Mouse (Mus musculus) hindbrain, embryonic 11.5 days (tissue): ENCODE results near the gene Ggcx. TPM values are rescaled to one million over a fixed set of nuclear protein-coding genes. Genes with fewer than 3 reads are reported as not detected.

ENCODE experiments used
- ATAC-seq: fragments of 200-750 bp; cut with Nextera tagmentation; 2 replicates; pipeline ENCODE4 v1.8.0; 2017; ENCODE audit warnings: mild to moderate bottlenecking, moderate TSS enrichment, moderate library complexity; ENCODE audit not compliant: low FRiP score
- DNase-seq: peaks from one replicate; pipeline ENCODE4 v3.0.0-alpha.2; 2015; ENCODE audit warnings: low spot score
- H3K27ac ChIP-seq: fragments of 300-500 bp; sonication (generic); 2 replicates; pipeline ENCODE4 v1.5.1; 2014; ENCODE audit warnings: mild to moderate bottlenecking, low read depth, low read length
- H3K27me3 ChIP-seq: fragments of 300-500 bp; sonication (generic); 2 replicates; pipeline ENCODE4 v1.6.1; 2014; ENCODE audit warnings: mild to moderate bottlenecking, low read length, moderate library complexity, mixed read lengths; ENCODE audit not compliant: control insufficient read depth, insufficient read depth
- H3K36me3 ChIP-seq: fragments of 300-500 bp; sonication (generic); 2 replicates; pipeline ENCODE4 v1.6.1; 2014; ENCODE audit warnings: mild to moderate bottlenecking, low read length, moderate library complexity, mixed read lengths; ENCODE audit not compliant: control insufficient read depth, insufficient read depth
- H3K4me1 ChIP-seq: fragments of 300-500 bp; sonication (generic); replicated peaks from 2 replicates; pipeline ENCODE4 v1.6.1; 2014; ENCODE audit warnings: low read length, mixed read lengths; ENCODE audit not compliant: control insufficient read depth, insufficient read depth
- H3K4me2 ChIP-seq: fragments of 300-500 bp; sonication (generic); replicated peaks from 2 replicates; pipeline ENCODE4 v1.6.1; 2014; ENCODE audit warnings: mild to moderate bottlenecking, low read depth, low read length
- H3K4me3 ChIP-seq: fragments of 300-500 bp; sonication (generic); 2 replicates; pipeline ENCODE4 v1.5.1; 2014; ENCODE audit warnings: low read depth, low read length
- H3K9ac ChIP-seq: fragments of 300-500 bp; sonication (generic); 2 replicates; pipeline ENCODE4 v1.6.1; 2014; ENCODE audit warnings: low read depth, low read length
- H3K9me3 ChIP-seq: fragments of 300-500 bp; sonication (generic); 2 replicates; pipeline ENCODE4 v1.6.1; 2016; ENCODE audit warnings: low read length; ENCODE audit not compliant: control insufficient read depth
- WGBS: fragments of 180-500 bp; shearing (Covaris S2); extraction: QIAGEN DNeasy Blood & Tissue Kit; methylation state at CpG from one replicate; pipeline ENCODE4 v1.1.7; 2014; 5-methylcytosine and 5-hydroxymethylcytosine counted together
- polyA plus RNA-seq: library from polyadenylated mRNA; unstranded; fragments of >200 nt; fragmentation: Nextera tagmentation; extraction: Ambion mirVana; gene quantifications from 2 replicates; pipeline ENCODE4 v1.2.1, GENCODE M21; 2014

Ggcx gene
- 12.9 and 13.1 TPM in 2 replicates for polyA plus RNA-seq

DNA sequence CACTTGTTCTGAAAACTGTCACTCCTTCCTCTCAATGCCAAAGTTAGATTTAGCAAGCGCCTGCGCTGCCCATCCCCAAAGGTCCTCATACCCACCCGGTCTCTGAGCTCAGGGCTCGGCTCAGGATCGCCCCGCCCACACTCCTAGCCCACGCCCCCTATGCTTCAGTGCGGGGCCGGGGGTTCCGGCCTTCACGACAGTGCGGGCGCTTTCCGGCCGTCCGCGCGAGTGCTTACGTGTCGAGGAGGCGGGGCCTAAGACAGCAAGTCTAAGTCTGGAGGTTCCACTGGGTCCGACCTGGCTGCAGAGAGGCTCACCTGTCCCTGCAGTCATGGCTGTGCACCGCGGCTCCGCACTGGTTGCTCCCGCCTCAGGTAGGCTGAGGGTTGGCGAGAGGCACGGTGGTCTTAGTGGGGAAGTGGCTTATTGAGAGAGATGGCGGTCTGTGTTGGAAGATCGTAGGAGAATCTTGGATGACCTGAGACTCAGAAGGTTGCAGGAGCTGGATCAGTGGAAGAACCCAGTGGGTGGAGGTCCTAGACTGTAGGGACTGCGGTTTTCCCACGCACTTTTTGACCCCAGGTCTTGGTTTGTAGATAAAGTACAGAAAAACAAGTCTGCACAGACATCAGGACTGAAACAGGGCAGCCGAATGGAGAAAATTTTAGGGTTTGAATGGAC lies at the start of gene Ggcx:
Gene Ggcx, plus strand, starts transcription at position 233 of the 681 bp plus-strand sequence.
- no peak within 1 kb of the TSS for H3K27ac ChIP-seq
- 2% methylated on average over 33 of the region's 33 CpGs for WGBS

DNA sequence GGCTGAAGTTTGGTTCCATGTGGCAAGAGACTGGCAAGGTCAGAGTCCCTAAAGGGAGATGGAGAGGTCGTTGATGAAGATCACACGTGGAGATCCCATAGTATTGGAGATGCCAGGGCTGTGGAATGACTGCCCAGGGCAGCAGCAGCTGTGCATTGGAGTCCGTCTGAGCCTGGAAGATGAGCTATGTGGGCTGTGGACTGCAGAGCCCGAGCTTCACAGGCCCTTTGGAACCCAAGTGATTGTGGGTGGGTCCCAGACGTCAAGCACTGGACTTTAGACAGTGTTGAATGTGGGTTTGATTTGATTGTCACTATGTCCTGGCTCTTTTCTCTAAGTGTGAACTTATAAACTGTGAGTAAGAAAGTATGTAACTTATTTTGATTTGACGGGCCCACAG lies 49.1 kb upstream of the Ggcx start:
- H3K4me1 ChIP-seq, result 0 out of 2 replicates have a peak, but pooled peaks cover 2% of the 10 kb centered on the region
- 68% methylated on average over 6 of the region's 6 CpGs for whole genome bisulfite sequencing

More for the DNA sequence above, at the start of gene Ggcx:
- peak within 1 kb of the TSS; percentile 82 for H3K9ac ChIP-seq
- H3K4me3 ChIP-seq, result peak within 1 kb of the TSS; percentile 79
- H3K36me3 ChIP-seq, result no peaks in the 10 kb centered on the region; the same call in 1 of the 2 replicates
- DNase-seq (peak; percentile 97), ATAC-seq (peak; percentile 94)
- H3K9me3 ChIP-seq, result no peaks in the 10 kb centered on the region
- 0 out of 2 replicates have a peak, but pooled peaks cover 2% of the 10 kb centered on the region for H3K4me1 ChIP-seq
- H3K27me3 ChIP-seq, result no peaks in the 10 kb centered on the region
- H3K4me2 ChIP-seq, result peak within 1 kb of the TSS; percentile 86

DNA sequence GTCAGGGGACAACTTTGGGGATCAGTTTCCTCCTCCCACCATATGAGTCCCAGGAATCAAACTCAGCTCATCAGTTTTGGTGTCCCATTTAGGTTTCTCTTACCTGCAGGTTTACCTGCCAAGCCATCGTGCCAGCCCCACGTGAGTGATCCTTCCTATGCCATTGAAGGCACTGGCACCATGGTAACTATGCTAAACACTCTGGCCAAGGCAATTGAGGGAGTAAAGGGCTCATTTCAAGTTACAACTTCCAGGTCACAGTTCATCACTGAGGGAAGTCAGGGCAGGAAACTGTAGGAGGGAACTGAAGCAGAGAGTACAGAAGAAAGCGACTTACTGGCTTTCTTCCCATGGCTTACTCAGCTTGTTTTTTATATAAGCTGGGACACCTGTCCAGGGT lies 47.8 kb upstream of the Ggcx start:
- Histone ChIP-seq H3K4me2 (no peak overlapping the region), H3K4me1 (0 out of 2 replicates have a peak, but pooled peaks cover 2% of the 10 kb centered on the region), H3K9me3 (no peaks in the 10 kb centered on the region), H3K27ac (no peak overlapping the region), H3K9ac (no peak overlapping the region), H3K4me3 (no peak overlapping the region), H3K27me3 (no peaks in the 10 kb centered on the region), H3K36me3 (no peaks in the 10 kb centered on the region)
- DNase-seq (no peak), ATAC-seq (no peak)
- WGBS, result 67% methylated on average over 3 of the region's 3 CpGs

More for the DNA sequence above, 49.1 kb upstream of the Ggcx start:
- Histone ChIP-seq H3K9ac (no peak overlapping the region), H3K4me3 (no peak overlapping the region), H3K27me3 (no peaks in the 10 kb centered on the region), H3K27ac (no peak overlapping the region), H3K36me3 (no peaks in the 10 kb centered on the region), H3K9me3 (no peaks in the 10 kb centered on the region), H3K4me2 (no peak overlapping the region)
- DNase-seq (no peak), ATAC-seq (no peak)

DNA sequence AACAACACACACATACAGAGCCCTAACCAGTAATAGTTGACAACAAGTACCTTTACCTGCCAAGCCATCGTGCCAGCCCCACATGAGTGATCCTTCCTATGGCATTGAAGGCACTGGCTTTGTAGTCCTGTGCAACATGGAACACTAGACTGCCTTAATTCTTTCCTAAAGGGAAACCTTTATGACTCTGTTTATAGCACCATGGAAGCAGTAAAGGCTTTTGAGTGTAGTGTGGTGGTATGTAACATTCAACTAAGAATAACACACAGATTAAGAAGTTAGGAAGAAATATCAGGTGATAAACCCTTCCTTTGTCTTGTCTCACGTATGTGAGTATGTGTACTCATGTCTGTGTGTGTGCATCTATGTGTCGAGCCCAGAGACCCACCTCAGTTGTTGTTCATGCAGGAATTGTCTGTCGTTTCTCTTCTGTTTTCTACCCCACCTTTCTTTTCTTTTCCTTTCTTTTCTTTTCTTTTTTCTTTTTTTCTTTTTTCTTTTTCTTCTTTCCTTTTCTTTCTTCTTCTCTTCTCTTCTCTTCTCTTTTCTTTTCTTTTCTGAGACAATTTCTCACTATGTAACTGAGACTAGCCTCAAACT lies 47.2 kb upstream of the Ggcx start, which contains the start of gene Rnf181:
Gene Rnf181, minus strand, starts transcription at position 113 of the 600 bp plus-strand sequence.
- Histone ChIP-seq H3K9ac (no peak within 1 kb of the TSS), H3K27ac (no peak within 1 kb of the TSS), H3K36me3 (no peaks in the 10 kb centered on the region), H3K9me3 (no peaks in the 10 kb centered on the region), H3K4me3 (no peak within 1 kb of the TSS), H3K27me3 (no peaks in the 10 kb centered on the region), H3K4me1 (no peaks in the 10 kb centered on the region), H3K4me2 (no peak within 1 kb of the TSS)
- no peak for DNase-seq
- ATAC-seq, result no peak
- WGBS, result 79% methylated on average over 4 of the region's 4 CpGs

DNA sequence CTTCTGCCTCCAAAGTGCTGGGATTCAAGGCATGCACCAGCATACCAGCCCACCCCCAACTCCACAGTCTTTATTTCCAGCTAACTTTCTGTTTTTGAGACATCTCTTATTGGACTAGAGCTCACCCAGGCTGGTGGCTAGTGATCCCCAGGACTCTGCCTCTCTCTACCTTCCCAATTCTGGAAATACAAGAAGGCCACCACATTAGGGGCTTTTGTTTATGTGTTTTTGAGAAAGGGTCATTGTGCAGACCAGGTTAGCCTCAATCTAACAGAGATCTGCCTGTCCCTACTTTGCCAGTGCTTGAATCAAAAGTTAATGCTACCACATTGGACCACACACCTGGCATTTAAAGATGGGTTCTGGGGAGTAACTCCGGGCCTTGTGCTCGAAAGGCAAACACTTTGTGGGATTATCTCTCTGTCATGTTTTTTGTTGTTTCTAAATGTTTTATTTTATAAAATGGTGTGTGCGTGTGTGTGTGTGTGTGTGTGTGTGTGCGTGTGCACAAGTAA lies 46.6 kb upstream of the Ggcx start:
- H3K9me3 ChIP-seq, result no peaks in the 10 kb centered on the region
- H3K4me2 ChIP-seq, result no peak overlapping the region
- H3K4me1 ChIP-seq, result no peaks in the 10 kb centered on the region
- H3K27me3 ChIP-seq, result no peaks in the 10 kb centered on the region
- no peak overlapping the region for H3K27ac ChIP-seq
- H3K4me3 ChIP-seq, result no peak overlapping the region
- ATAC-seq, result no peak
- WGBS, result 90% methylated on average over 4 of the region's 4 CpGs
- no peak overlapping the region for H3K9ac ChIP-seq
- no peak for DNase-seq
- H3K36me3 ChIP-seq, result no peaks in the 10 kb centered on the region

DNA sequence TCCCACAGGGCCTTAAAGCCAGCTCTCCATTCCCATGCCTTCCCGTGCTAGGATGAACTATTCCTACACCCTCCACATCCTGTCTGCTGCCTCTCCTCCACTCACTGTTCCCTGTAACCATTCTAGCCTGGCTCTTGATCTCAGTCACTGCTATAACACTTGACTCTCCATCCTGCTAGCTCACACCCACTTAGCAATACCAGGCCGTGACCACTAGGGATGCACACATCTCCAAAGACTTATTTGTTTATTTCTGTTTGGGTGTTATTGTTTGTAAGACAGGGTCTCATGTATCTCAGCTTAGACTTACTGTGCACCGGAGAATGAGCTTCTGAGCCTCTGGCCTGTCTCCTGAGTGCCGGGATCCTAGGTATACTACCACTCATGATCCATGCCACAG lies 44.6 kb upstream of the Ggcx start:
- Histone ChIP-seq H3K4me3 (no peak overlapping the region), H3K27ac (no peak overlapping the region), H3K27me3 (no peaks in the 10 kb centered on the region), H3K4me2 (no peak overlapping the region), H3K9me3 (no peaks in the 10 kb centered on the region), H3K4me1 (no peaks in the 10 kb centered on the region), H3K9ac (no peak overlapping the region), H3K36me3 (no peaks in the 10 kb centered on the region)
- ATAC-seq (no peak), DNase-seq (no peak)
- WGBS, result 79% methylated on average over 4 of the region's 4 CpGs

DNA sequence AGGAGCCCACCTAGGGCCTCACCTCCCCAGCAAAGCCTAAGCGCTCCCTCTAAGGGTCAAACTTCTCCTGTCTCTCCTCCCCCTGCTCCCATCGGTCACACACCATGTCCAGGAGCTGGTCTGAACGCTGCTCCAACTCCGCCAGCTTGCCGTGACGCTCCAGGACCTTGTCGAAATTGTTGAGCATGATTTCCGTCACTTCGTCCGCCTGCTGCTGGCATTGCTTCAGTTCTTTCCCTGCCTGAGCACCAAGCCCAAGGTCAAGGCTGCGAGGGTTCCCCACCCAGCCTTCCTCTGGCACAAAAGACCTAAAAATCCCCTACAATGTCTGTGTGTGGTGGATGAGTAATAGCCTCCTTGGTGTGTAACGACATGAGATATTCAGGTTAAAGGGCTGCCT lies 44.0 kb upstream of the Ggcx start:
- 85% methylated on average over 12 of the region's 12 CpGs for WGBS
- no peak for DNase-seq
- H3K27me3 ChIP-seq, result no peaks in the 10 kb centered on the region

DNA sequence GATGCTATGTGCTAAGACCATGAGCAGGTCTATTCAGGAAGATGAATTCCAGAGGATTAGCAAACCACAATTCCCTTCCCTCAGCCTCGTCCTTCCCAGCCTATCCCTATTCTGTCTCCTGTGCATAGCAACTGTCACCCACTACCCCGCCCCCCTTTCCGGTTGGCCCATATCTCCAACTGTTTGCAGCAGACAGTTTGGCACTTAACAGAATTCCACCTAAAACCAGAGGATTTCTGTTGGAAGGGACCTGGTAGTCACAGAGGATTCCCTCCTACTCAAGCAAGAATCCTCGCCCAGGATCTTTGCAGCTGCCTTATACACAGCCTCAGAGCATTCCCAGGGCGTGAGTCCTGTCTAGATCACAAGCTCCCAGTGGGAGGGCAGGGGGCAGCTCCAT lies 43.0 kb upstream of the Ggcx start:
- Histone ChIP-seq H3K9me3 (no peaks in the 10 kb centered on the region), H3K4me2 (no peak overlapping the region), H3K27me3 (no peaks in the 10 kb centered on the region), H3K4me1 (no peaks in the 10 kb centered on the region), H3K4me3 (no peak overlapping the region), H3K9ac (peak overlapping the region; percentile 27; the same call in 1 of the 2 replicates), H3K27ac (no peak overlapping the region), H3K36me3 (no peaks in the 10 kb centered on the region)
- 57% methylated on average over 5 of the region's 5 CpGs for WGBS
- DNase-seq (no peak), ATAC-seq (no peak)

More for the DNA sequence above, 44.0 kb upstream of the Ggcx start:
- H3K36me3 ChIP-seq, result no peaks in the 10 kb centered on the region
- no peak overlapping the region for H3K4me2 ChIP-seq
- H3K4me3 ChIP-seq, result no peak overlapping the region
- ATAC-seq, result no peak
- H3K4me1 ChIP-seq, result no peaks in the 10 kb centered on the region
- no peak overlapping the region for H3K9ac ChIP-seq
- H3K27ac ChIP-seq, result no peak overlapping the region
- no peaks in the 10 kb centered on the region for H3K9me3 ChIP-seq
